Mouse (Mus musculus): Measurements from ENCODE around the gene Sema3f. TPM values are rescaled to one million over a fixed set of nuclear protein-coding genes. Genes with fewer than 3 reads are reported as not detected.

Sema3f gene
- polyA plus RNA-seq, 1 experiment from 2014 or later: 6.2 TPM

- H3K27ac ChIP-seq (replicated peaks in 1 of 2; ENCODE audit: control insufficient read depth in 1 of 2, insufficient read depth in 1 of 2, low read depth in 2 of 2, low read length in 2 of 2): no peak overlapping the region
- no peaks in the 10 kb centered on the region for H3K9me3 ChIP-seq (ENCODE audit: control insufficient read depth, low read length)
- ATAC-seq (ENCODE audit: insufficient number of reproducible peaks, insufficient read depth, low FRiP score, low read depth): peak; percentile 51
- peaks cover 5 to 14% of the 10 kb centered on the region in 2 experiments; a peak in 3 of 4 replicates for H3K4me1 ChIP-seq (ENCODE audit: control insufficient read depth in 2 of 2, insufficient read depth in 2 of 2, low read length in 2 of 2)
- H3K36me3 ChIP-seq (ENCODE audit: control insufficient read depth, insufficient read depth, low read length): peaks cover 51% of the 10 kb centered on the region
- H3K4me2 ChIP-seq (ENCODE audit: low read length): no peak overlapping the region
- 23% methylated on average over 7 of the region's 7 CpGs for WGBS
- H3K4me3 ChIP-seq (ENCODE audit: control insufficient read depth in 1 of 2, insufficient read depth in 1 of 2, low read depth in 1 of 2, low read length in 2 of 2): no peak overlapping the region
- peaks cover 28% of the 10 kb centered on the region for H3K27me3 ChIP-seq (ENCODE audit: control insufficient read depth, insufficient read depth, low read length)
- no peak overlapping the region for H3K9ac ChIP-seq (ENCODE audit: low read length)
Observed at GRCm38 (mm10) chr9:107738020-107738840, 28.0 kb upstream of the Sema3f start.

- no peak overlapping the region for H3K4me2 ChIP-seq (ENCODE audit: low read length)
- 1% methylated on average over 7 of the region's 7 CpGs for WGBS
- peaks cover 28% of the 10 kb centered on the region for H3K27me3 ChIP-seq (ENCODE audit: control insufficient read depth, insufficient read depth, low read length)
- H3K9ac ChIP-seq (ENCODE audit: low read length): no peak overlapping the region
- H3K9me3 ChIP-seq (ENCODE audit: control insufficient read depth, low read length): no peaks in the 10 kb centered on the region
- no peak overlapping the region for H3K4me3 ChIP-seq (ENCODE audit: control insufficient read depth in 1 of 2, insufficient read depth in 1 of 2, low read depth in 1 of 2, low read length in 2 of 2)
- peaks cover 5 to 14% of the 10 kb centered on the region in 2 experiments; a peak in 3 of 4 replicates for H3K4me1 ChIP-seq (ENCODE audit: control insufficient read depth in 2 of 2, insufficient read depth in 2 of 2, low read length in 2 of 2)
- H3K36me3 ChIP-seq (ENCODE audit: control insufficient read depth, insufficient read depth, low read length): peaks cover 30% of the 10 kb centered on the region
- H3K27ac ChIP-seq (replicated peaks in 1 of 2; ENCODE audit: control insufficient read depth in 1 of 2, insufficient read depth in 1 of 2, low read depth in 2 of 2, low read length in 2 of 2): no peak overlapping the region
- ATAC-seq (ENCODE audit: insufficient number of reproducible peaks, insufficient read depth, low FRiP score, low read depth): no peak
Observed at GRCm38 (mm10) chr9:107736185-107736485, 25.9 kb upstream of the Sema3f start.

- 9% methylated on average over 16 of the region's 17 CpGs for WGBS
- no peak for ATAC-seq (ENCODE audit: insufficient number of reproducible peaks, insufficient read depth, low FRiP score, low read depth)
- H3K27ac ChIP-seq (replicated peaks in 1 of 2; ENCODE audit: control insufficient read depth in 1 of 2, insufficient read depth in 1 of 2, low read depth in 2 of 2, low read length in 2 of 2): no peak overlapping the region
Observed at GRCm38 (mm10) chr9:107735356-107736184, 25.3 kb upstream of the Sema3f start.

GRCm38 (mm10) chr9:107734567-107734971, 24.3 kb upstream of the Sema3f start:
- H3K4me1 ChIP-seq (ENCODE audit: control insufficient read depth in 2 of 2, insufficient read depth in 2 of 2, low read length in 2 of 2): peaks cover 5 to 14% of the 10 kb centered on the region in 2 experiments; a peak in 3 of 4 replicates
- WGBS: 22% methylated on average over 7 of the region's 7 CpGs
- H3K36me3 ChIP-seq (ENCODE audit: control insufficient read depth, insufficient read depth, low read length): peaks cover 15% of the 10 kb centered on the region
- ATAC-seq (ENCODE audit: insufficient number of reproducible peaks, insufficient read depth, low FRiP score, low read depth): no peak
- no peak overlapping the region for H3K4me2 ChIP-seq (ENCODE audit: low read length)
- no peak overlapping the region for H3K9ac ChIP-seq (ENCODE audit: low read length)
- no peaks in the 10 kb centered on the region for H3K9me3 ChIP-seq (ENCODE audit: control insufficient read depth, low read length)
- peaks cover 28% of the 10 kb centered on the region for H3K27me3 ChIP-seq (ENCODE audit: control insufficient read depth, insufficient read depth, low read length)
- no peak overlapping the region for H3K27ac ChIP-seq (replicated peaks in 1 of 2; ENCODE audit: control insufficient read depth in 1 of 2, insufficient read depth in 1 of 2, low read depth in 2 of 2, low read length in 2 of 2)
- H3K4me3 ChIP-seq (ENCODE audit: control insufficient read depth in 1 of 2, insufficient read depth in 1 of 2, low read depth in 1 of 2, low read length in 2 of 2): no peak overlapping the region

More at GRCm38 (mm10) chr9:107735356-107736184, 25.3 kb upstream of the Sema3f start:
- Histone ChIP-seq H3K27me3 (ENCODE audit: control insufficient read depth, insufficient read depth, low read length) (peaks cover 28% of the 10 kb centered on the region), H3K4me1 (ENCODE audit: control insufficient read depth in 2 of 2, insufficient read depth in 2 of 2, low read length in 2 of 2) (peaks cover 5 to 14% of the 10 kb centered on the region in 2 experiments; a peak in 3 of 4 replicates), H3K9ac (ENCODE audit: low read length) (no peak overlapping the region), H3K4me3 (ENCODE audit: control insufficient read depth in 1 of 2, insufficient read depth in 1 of 2, low read depth in 1 of 2, low read length in 2 of 2) (no peak overlapping the region), H3K9me3 (ENCODE audit: control insufficient read depth, low read length) (no peaks in the 10 kb centered on the region), H3K4me2 (ENCODE audit: low read length) (no peak overlapping the region), H3K36me3 (ENCODE audit: control insufficient read depth, insufficient read depth, low read length) (peaks cover 25% of the 10 kb centered on the region)

GRCm38 (mm10) chr9:107729709-107730108, 19.4 kb upstream of the Sema3f start:
- ATAC-seq (ENCODE audit: insufficient number of reproducible peaks, insufficient read depth, low FRiP score, low read depth): no peak
- Histone ChIP-seq H3K9ac (ENCODE audit: low read length) (no peak overlapping the region), H3K9me3 (ENCODE audit: control insufficient read depth, low read length) (no peaks in the 10 kb centered on the region), H3K27me3 (ENCODE audit: control insufficient read depth, insufficient read depth, low read length) (peaks cover 8% of the 10 kb centered on the region; the same call in 1 of the 2 replicates), H3K4me1 (ENCODE audit: control insufficient read depth in 2 of 2, insufficient read depth in 2 of 2, low read length in 2 of 2) (peaks cover 1 to 7% of the 10 kb centered on the region in 2 experiments; a peak in 3 of 4 replicates), H3K4me2 (ENCODE audit: low read length) (no peak overlapping the region), H3K4me3 (ENCODE audit: control insufficient read depth in 1 of 2, insufficient read depth in 1 of 2, low read depth in 1 of 2, low read length in 2 of 2) (no peak overlapping the region), H3K27ac (replicated peaks in 1 of 2; ENCODE audit: control insufficient read depth in 1 of 2, insufficient read depth in 1 of 2, low read depth in 2 of 2, low read length in 2 of 2) (no peak overlapping the region), H3K36me3 (ENCODE audit: control insufficient read depth, insufficient read depth, low read length) (no peaks in the 10 kb centered on the region)
- 49% methylated on average over 3 of the region's 3 CpGs for WGBS

GRCm38 (mm10) chr9:107728919-107729670, 18.8 kb upstream of the Sema3f start:
- peaks cover 7 to 11% of the 10 kb centered on the region in 2 experiments for H3K4me1 ChIP-seq (ENCODE audit: control insufficient read depth in 2 of 2, insufficient read depth in 2 of 2, low read length in 2 of 2)
- no peak overlapping the region for H3K4me2 ChIP-seq (ENCODE audit: low read length)
- 0 out of 2 replicates have a peak, but pooled peaks cover 2% of the 10 kb centered on the region for H3K27me3 ChIP-seq (ENCODE audit: control insufficient read depth, insufficient read depth, low read length)
- no peak overlapping the region for H3K9ac ChIP-seq (ENCODE audit: low read length)
- WGBS: 40% methylated on average over 6 of the region's 6 CpGs
- H3K27ac ChIP-seq (replicated peaks in 1 of 2; ENCODE audit: control insufficient read depth in 1 of 2, insufficient read depth in 1 of 2, low read depth in 2 of 2, low read length in 2 of 2): no peak overlapping the region
- no peak for ATAC-seq (ENCODE audit: insufficient number of reproducible peaks, insufficient read depth, low FRiP score, low read depth)
- H3K4me3 ChIP-seq (ENCODE audit: control insufficient read depth in 1 of 2, insufficient read depth in 1 of 2, low read depth in 1 of 2, low read length in 2 of 2): no peak overlapping the region
- no peaks in the 10 kb centered on the region for H3K9me3 ChIP-seq (ENCODE audit: control insufficient read depth, low read length)
- H3K36me3 ChIP-seq (ENCODE audit: control insufficient read depth, insufficient read depth, low read length): no peaks in the 10 kb centered on the region

GRCm38 (mm10) chr9:107727041-107727440, 16.8 kb upstream of the Sema3f start:
- no peak for ATAC-seq (ENCODE audit: insufficient number of reproducible peaks, insufficient read depth, low FRiP score, low read depth)
- no peaks in the 10 kb centered on the region for H3K9me3 ChIP-seq (ENCODE audit: control insufficient read depth, low read length)
- no peaks in the 10 kb centered on the region for H3K36me3 ChIP-seq (ENCODE audit: control insufficient read depth, insufficient read depth, low read length)
- H3K27ac ChIP-seq (replicated peaks in 1 of 2; ENCODE audit: control insufficient read depth in 1 of 2, insufficient read depth in 1 of 2, low read depth in 2 of 2, low read length in 2 of 2): no peak overlapping the region
- no peak overlapping the region for H3K4me2 ChIP-seq (ENCODE audit: low read length)
- H3K27me3 ChIP-seq (ENCODE audit: control insufficient read depth, insufficient read depth, low read length): no peaks in the 10 kb centered on the region; the same call in 1 of the 2 replicates
- no peak overlapping the region for H3K9ac ChIP-seq (ENCODE audit: low read length)
- 48% methylated on average over 3 of the region's 3 CpGs for WGBS
- H3K4me1 ChIP-seq (ENCODE audit: control insufficient read depth in 2 of 2, insufficient read depth in 2 of 2, low read length in 2 of 2): peaks cover 19 to 20% of the 10 kb centered on the region in 2 experiments
- no peak overlapping the region for H3K4me3 ChIP-seq (ENCODE audit: control insufficient read depth in 1 of 2, insufficient read depth in 1 of 2, low read depth in 1 of 2, low read length in 2 of 2)

All from heart, embryonic 14.5 days (tissue).